Mouse (Mus musculus): ENCODE measurements around the gene Ccser1.

DNA sequence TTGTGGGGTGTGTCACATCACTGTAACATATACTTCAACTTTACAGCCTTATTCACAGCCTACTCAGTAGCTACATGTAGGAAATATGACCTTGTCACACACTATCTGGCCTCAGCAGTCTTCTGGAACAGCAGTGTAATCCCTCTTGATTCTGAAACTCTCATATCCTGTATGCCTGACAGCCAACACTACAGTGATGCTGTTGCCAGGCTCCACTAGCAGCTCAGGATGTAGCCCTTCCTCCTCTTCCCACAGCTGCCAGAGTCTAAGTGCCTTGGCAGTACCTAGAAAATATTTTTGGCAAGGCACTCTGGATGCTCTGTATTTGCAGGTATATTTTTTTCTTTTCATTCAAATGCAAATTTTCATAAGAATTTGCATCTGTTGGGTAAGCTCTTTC is 18.0 kb upstream of the Ccser1 start:
- TF ChIP-seq TAL1 (IDR thresholded peaks at IDR 0.05; ENCODE audit: low read length) (no peak), GATA1 (IDR thresholded peaks at IDR 0.05; ENCODE audit: low read length) (no peak)
